Mouse (Mus musculus) heart, postnatal 0 days (tissue): ENCODE measurements at regions not wholly inside any gene's neighbourhood (a gene's known extent, or its start where the extent isn't known, plus 50 kb on each side); places are given as distances from the start of the nearest gene placed in this dataset.

ENCODE experiments used
- ATAC-seq: fragments of 200-750 bp; cut with Nextera tagmentation; 2 replicates; pipeline ENCODE4 v1.8.0; 2017; ENCODE audit warnings: low read depth, moderate number of reproducible peaks, moderate library complexity; ENCODE audit not compliant: insufficient read depth
- DNase-seq: peaks from one replicate; pipeline ENCODE4 v3.0.0-alpha.2; 2016; ENCODE audit warnings: low spot score
- H3K27ac ChIP-seq: fragments of 300-500 bp; sonication (generic); 2 replicates; pipeline ENCODE4 v1.5.1; 2014; ENCODE audit warnings: low read depth, mild to moderate bottlenecking
- H3K27me3 ChIP-seq: fragments of 300-500 bp; sonication (generic); 2 replicates; pipeline ENCODE4 v1.6.1; 2014; ENCODE audit warnings: low read length, mixed read lengths; ENCODE audit not compliant: control insufficient read depth, insufficient read depth
- H3K36me3 ChIP-seq: fragments of 300-500 bp; sonication (generic); replicated peaks from 2 replicates; pipeline ENCODE4 v1.6.1; 2014; ENCODE audit warnings: low read length, mixed read lengths; ENCODE audit not compliant: control insufficient read depth, insufficient read depth
- H3K4me1 ChIP-seq: fragments of 300-500 bp; sonication (generic); 2 replicates; pipeline ENCODE4 v1.6.1; 2014; ENCODE audit warnings: antibody characterized with exemption; ENCODE audit not compliant: control insufficient read depth, insufficient read depth
- H3K4me2 ChIP-seq: fragments of 300-500 bp; sonication (generic); 2 replicates; pipeline ENCODE4 v1.6.1; 2014; ENCODE audit warnings: low read depth, mild to moderate bottlenecking, low read length, moderate library complexity
- H3K4me3 ChIP-seq: fragments of 300-500 bp; sonication (generic); 2 replicates; pipeline ENCODE4 v1.5.1; 2014; ENCODE audit warnings: low read depth, low read length
- H3K9ac ChIP-seq: fragments of 300-500 bp; sonication (generic); replicated peaks from 2 replicates; pipeline ENCODE4 v1.6.1; 2014; ENCODE audit warnings: low read depth, low read length, mixed read lengths
- H3K9me3 ChIP-seq: fragments of 300-500 bp; sonication (generic); replicated peaks from 2 replicates; pipeline ENCODE4 v1.6.1; 2016; ENCODE audit warnings: low read length; ENCODE audit not compliant: control insufficient read depth
- CTCF ChIP-seq: IDR thresholded peaks from 2 replicates; pipeline ENCODE4 v1.5.1; 2016; ENCODE audit warnings: antibody characterized with exemption, control low read depth, low read depth
- EP300 ChIP-seq: IDR thresholded peaks from 2 replicates; pipeline ENCODE4 v1.6.1; 2016; ENCODE audit warnings: antibody characterized with exemption, low read depth
- WGBS: fragments of 180-500 bp; shearing (Covaris S2); extraction: QIAGEN DNeasy Blood & Tissue Kit; methylation state at CpG from one replicate; pipeline ENCODE4 v1.1.7; 2014; 5-methylcytosine and 5-hydroxymethylcytosine counted together

DNA sequence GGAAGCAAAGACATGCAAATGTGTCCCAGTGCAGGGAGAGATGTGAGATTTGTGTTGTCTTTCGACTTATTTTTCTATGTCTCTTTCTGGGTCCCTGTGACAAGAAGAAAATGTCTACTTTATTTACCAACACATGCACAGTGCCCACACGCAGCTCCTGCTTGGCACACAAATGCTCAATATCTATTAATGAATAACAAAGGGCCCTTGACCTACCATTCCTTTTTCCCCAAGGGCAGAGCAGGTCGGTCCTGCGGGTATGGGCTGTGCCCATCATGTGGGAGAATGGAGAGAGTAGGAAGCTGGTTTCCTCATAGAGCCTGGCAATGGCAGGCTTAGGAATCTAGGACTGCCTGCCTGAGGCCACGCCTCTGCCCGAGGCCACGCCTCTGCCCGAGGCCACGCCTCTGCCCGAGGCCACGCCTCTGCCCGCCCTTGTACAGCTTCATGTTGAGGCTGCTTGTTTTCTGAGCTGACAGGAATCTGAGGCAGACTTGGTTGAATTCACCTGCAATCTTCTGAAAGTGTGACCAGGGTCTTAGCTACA is 98.8 kb upstream of the Ankrd28 start:
- no peak overlapping the region for H3K4me3 ChIP-seq
- H3K9ac ChIP-seq, result no peak overlapping the region
- no peak overlapping the region for H3K27ac ChIP-seq
- peaks cover under 1% of the 10 kb centered on the region; the same call in 1 of the 2 replicates for H3K9me3 ChIP-seq
- no peak overlapping the region for H3K4me2 ChIP-seq
- ATAC-seq, result peak; percentile 53; the same call in 1 of the 2 replicates
- H3K36me3 ChIP-seq, result no peaks in the 10 kb centered on the region
- no peak for TF ChIP-seq CTCF
- no peak for TF ChIP-seq EP300
- H3K27me3 ChIP-seq, result no peaks in the 10 kb centered on the region
- WGBS, result 52% methylated on average over 12 of the region's 12 CpGs
- H3K4me1 ChIP-seq, result peaks cover 33% of the 10 kb centered on the region
- no peak for DNase-seq

DNA sequence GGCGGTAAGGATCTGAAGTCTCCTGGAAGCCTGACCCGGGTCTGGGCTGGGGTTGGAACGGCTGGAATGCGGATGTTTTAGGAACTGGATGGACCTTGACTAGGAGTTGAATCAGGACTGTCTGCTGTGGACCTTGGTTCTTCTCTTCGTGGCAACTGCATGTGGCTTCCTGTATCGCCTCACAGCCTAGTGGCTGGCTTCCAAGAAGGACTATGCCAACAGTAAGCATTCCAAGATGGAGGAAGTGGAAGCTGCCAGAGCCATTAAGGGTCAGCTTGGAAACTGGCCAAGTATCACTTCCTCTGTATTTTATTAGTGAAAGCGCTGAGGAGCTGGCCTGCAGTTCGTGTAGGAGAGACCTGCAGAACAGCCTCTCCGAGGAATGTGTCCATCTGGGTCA is 98.4 kb upstream of the Galnt15 start:
- Histone ChIP-seq H3K4me3 (no peak overlapping the region), H3K9me3 (no peaks in the 10 kb centered on the region), H3K9ac (no peak overlapping the region), H3K36me3 (no peaks in the 10 kb centered on the region), H3K27me3 (no peaks in the 10 kb centered on the region), H3K27ac (peak overlapping the region; percentile 86), H3K4me1 (peaks cover 38% of the 10 kb centered on the region), H3K4me2 (peak overlapping the region; percentile 12; the same call in 1 of the 2 replicates)
- ATAC-seq, result peak; percentile 69
- 17% methylated on average over 9 of the region's 9 CpGs for WGBS
- TF ChIP-seq EP300 (no peak; the same call in 1 of the 2 replicates), CTCF (no peak)
- DNase-seq, result peak; percentile 82

DNA sequence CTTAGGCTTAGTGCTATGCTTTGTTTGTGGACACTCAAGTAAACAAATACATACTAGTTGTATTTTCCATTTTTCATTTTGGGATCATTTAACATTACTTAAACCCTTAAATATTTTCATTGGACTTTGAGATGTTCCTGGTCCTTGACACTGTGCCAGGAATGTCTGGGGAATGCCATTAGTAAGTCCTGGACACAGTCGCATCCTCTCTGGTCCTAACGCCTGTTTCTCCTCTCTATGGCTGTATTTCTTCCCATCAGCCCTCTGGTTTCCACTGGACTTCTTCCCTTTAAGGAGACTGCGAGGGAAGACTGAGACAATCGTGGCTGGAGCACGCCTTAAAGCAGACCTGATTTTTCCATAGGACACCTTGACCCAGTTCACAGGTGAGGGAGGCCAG is 96.8 kb upstream of the Galnt15 start:
- no peak for TF ChIP-seq CTCF
- TF ChIP-seq EP300, result no peak
- 53% methylated on average over 5 of the region's 5 CpGs for WGBS
- no peak overlapping the region for H3K4me2 ChIP-seq
- no peaks in the 10 kb centered on the region for H3K36me3 ChIP-seq
- H3K27me3 ChIP-seq, result no peaks in the 10 kb centered on the region
- DNase-seq (no peak), ATAC-seq (no peak)
- no peaks in the 10 kb centered on the region for H3K9me3 ChIP-seq
- H3K27ac ChIP-seq, result peak overlapping the region; percentile 86
- no peak overlapping the region for H3K9ac ChIP-seq
- no peak overlapping the region for H3K4me3 ChIP-seq
- peaks cover 38% of the 10 kb centered on the region for H3K4me1 ChIP-seq

DNA sequence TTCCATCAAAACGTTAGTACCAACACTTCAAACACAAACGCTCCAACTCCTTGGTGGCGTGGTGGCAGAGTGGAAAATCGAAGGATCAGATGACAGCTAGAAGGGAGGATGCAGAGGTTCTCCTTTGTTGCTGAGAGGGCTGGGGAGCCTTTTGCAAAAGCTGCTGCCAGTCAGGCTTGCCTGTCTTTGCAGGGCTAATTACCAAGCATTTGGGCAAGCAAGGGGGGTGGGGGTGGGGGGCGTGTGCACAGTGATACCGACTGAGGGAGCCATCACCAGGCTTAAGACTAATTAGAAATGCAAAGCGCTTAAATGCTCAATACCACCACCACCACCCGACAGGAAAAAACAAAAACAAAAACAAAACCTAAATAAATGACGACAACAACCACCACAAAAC is 95.3 kb upstream of the Galnt15 start:
- Histone ChIP-seq H3K9me3 (no peaks in the 10 kb centered on the region), H3K27me3 (no peaks in the 10 kb centered on the region), H3K27ac (0 out of 2 replicates have a peak overlapping the region, but pooled peaks have one; percentile 77), H3K9ac (0 out of 2 replicates have a peak overlapping the region, but pooled peaks have one; percentile 28), H3K36me3 (no peaks in the 10 kb centered on the region), H3K4me2 (peak overlapping the region; percentile 63), H3K4me3 (peak overlapping the region; percentile 30), H3K4me1 (peaks cover 38% of the 10 kb centered on the region)
- 19% methylated on average over 9 of the region's 9 CpGs for WGBS
- ATAC-seq, result no peak
- no peak for DNase-seq
- no peak for TF ChIP-seq CTCF
- no peak for TF ChIP-seq EP300

GRCm38 (mm10) chr14:31933841-31934271 is 94.9 kb upstream of the Galnt15 start:
- Histone ChIP-seq H3K27ac (peak overlapping the region; percentile 77), H3K4me3 (peak overlapping the region; percentile 30), H3K27me3 (no peaks in the 10 kb centered on the region), H3K36me3 (no peaks in the 10 kb centered on the region), H3K4me1 (peaks cover 38% of the 10 kb centered on the region), H3K4me2 (peak overlapping the region; percentile 63), H3K9me3 (no peaks in the 10 kb centered on the region), H3K9ac (peak overlapping the region; percentile 28; the same call in 1 of the 2 replicates)
- TF ChIP-seq EP300, result no peak
- TF ChIP-seq CTCF, result no peak
- WGBS, result 5% methylated on average over 11 of the region's 13 CpGs
- peak; percentile 39 for ATAC-seq
- no peak for DNase-seq

DNA sequence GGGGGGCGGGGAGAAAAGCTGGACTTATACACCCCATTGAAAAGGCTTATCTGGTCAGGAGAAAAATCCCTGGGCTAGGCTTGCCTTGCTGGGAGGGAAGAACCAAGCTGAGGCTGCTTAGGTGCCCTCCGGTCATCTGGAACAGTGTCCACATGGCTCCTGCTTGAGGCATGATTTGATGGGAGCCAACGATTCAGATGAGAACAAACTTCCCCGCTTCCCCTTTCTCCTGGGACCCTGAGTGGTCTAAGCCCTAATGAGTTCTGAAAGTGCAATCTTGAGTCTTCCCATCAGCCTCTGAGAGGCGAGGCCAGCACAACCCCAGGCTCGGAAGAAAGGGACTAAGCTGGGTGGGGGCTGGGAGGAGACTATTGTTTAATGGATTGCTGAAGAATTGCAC is 94.5 kb upstream of the Galnt15 start:
- Histone ChIP-seq H3K36me3 (no peaks in the 10 kb centered on the region), H3K9me3 (no peaks in the 10 kb centered on the region), H3K4me3 (peak overlapping the region; percentile 30), H3K4me2 (peak overlapping the region; percentile 63), H3K27ac (peak overlapping the region; percentile 77), H3K27me3 (no peaks in the 10 kb centered on the region), H3K9ac (peak overlapping the region; percentile 28; the same call in 1 of the 2 replicates), H3K4me1 (peaks cover 38% of the 10 kb centered on the region)
- ATAC-seq (no peak), DNase-seq (no peak)
- WGBS, result 8% methylated on average over 5 of the region's 6 CpGs
- no peak for TF ChIP-seq EP300
- TF ChIP-seq CTCF, result no peak
